Mouse (Mus musculus): ENCODE results near the gene Nt5c1a. TPM values are rescaled to one million over a fixed set of nuclear protein-coding genes. Genes with fewer than 3 reads are reported as not detected.
A peak's percentile ranks its signal among the peaks of the same experiment; 100 is the strongest.

Nt5c1a gene
- polyA plus RNA-seq, 1 experiment from 2014 or later: not detected

DNA sequence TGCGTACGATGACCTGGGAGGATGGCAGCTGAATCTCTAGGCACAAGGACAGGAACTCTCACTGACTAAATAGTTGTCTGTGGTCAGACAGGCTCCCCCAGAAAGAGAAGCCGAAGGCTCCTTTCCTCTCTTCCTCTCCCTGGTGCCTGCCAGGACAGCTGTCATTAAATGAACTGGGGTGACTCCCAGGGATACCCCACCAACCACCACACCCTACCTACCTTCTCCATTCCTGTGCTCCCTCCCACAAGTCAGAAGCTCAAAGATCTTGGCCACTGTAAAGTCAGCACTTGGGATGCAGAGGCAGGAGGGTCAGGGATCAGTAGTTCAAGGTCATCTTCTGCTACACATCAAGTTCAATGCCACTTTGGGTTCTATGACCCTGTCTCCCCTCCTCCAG lies 31.5 kb downstream of the Nt5c1a start:
- H3K27me3 ChIP-seq (ENCODE audit: control insufficient read depth, insufficient read depth, low read length): peaks cover 27% of the 10 kb centered on the region
- no peaks in the 10 kb centered on the region for H3K36me3 ChIP-seq (ENCODE audit: control insufficient read depth, insufficient read depth, low read length)
- WGBS: 74% methylated on average over 3 of the region's 3 CpGs
- peaks cover 24% of the 10 kb centered on the region for H3K4me1 ChIP-seq (ENCODE audit: control insufficient read depth, insufficient read depth, low read length)
- no peak overlapping the region for H3K27ac ChIP-seq (replicated peaks; ENCODE audit: low read depth, low read length)
- H3K9me3 ChIP-seq (ENCODE audit: control insufficient read depth, low read length): no peaks in the 10 kb centered on the region
- no peak overlapping the region for H3K4me2 ChIP-seq (ENCODE audit: low read depth, severe bottlenecking)
- DNase-seq (ENCODE audit: low spot score) (no peak), ATAC-seq (ENCODE audit: insufficient number of reproducible peaks, low FRiP score, low TSS enrichment, low read depth) (no peak)
- H3K9ac ChIP-seq (ENCODE audit: low read length): no peak overlapping the region
- no peak overlapping the region for H3K4me3 ChIP-seq (ENCODE audit: low read depth, low read length)

GRCm38 (mm10) chr4:123233492-123234084 lies 32.3 kb downstream of the Nt5c1a start, which contains the start of gene Heyl:
Heyl (plus strand) TSS chr4:123233556.
- H3K9ac ChIP-seq (ENCODE audit: low read length): peak within 1 kb of the TSS; percentile 30; the same call in 1 of the 2 replicates
- peaks cover 24% of the 10 kb centered on the region for H3K27me3 ChIP-seq (ENCODE audit: control insufficient read depth, insufficient read depth, low read length)
- peak; percentile 46 for DNase-seq (ENCODE audit: low spot score)
- H3K36me3 ChIP-seq (ENCODE audit: control insufficient read depth, insufficient read depth, low read length): no peaks in the 10 kb centered on the region
- no peak within 1 kb of the TSS for H3K27ac ChIP-seq (replicated peaks; ENCODE audit: low read depth, low read length)
- H3K4me2 ChIP-seq (ENCODE audit: low read depth, severe bottlenecking): peak within 1 kb of the TSS; percentile 86
- WGBS: 2% methylated on average over 46 of the region's 52 CpGs
- H3K4me3 ChIP-seq (ENCODE audit: low read depth, low read length): peak within 1 kb of the TSS; percentile 37
- H3K4me1 ChIP-seq (ENCODE audit: control insufficient read depth, insufficient read depth, low read length): peaks cover 20% of the 10 kb centered on the region
- ATAC-seq (ENCODE audit: insufficient number of reproducible peaks, low FRiP score, low TSS enrichment, low read depth): no peak
- H3K9me3 ChIP-seq (ENCODE audit: control insufficient read depth, low read length): no peaks in the 10 kb centered on the region

GRCm38 (mm10) chr4:123235835-123236430 lies 34.6 kb downstream of the Nt5c1a start:
- Histone ChIP-seq H3K9ac (ENCODE audit: low read length) (no peak overlapping the region), H3K27me3 (ENCODE audit: control insufficient read depth, insufficient read depth, low read length) (peaks cover 20% of the 10 kb centered on the region), H3K4me3 (ENCODE audit: low read depth, low read length) (no peak overlapping the region), H3K4me1 (ENCODE audit: control insufficient read depth, insufficient read depth, low read length) (peaks cover 29% of the 10 kb centered on the region), H3K4me2 (ENCODE audit: low read depth, severe bottlenecking) (no peak overlapping the region), H3K9me3 (ENCODE audit: control insufficient read depth, low read length) (no peaks in the 10 kb centered on the region), H3K27ac (replicated peaks; ENCODE audit: low read depth, low read length) (no peak overlapping the region), H3K36me3 (ENCODE audit: control insufficient read depth, insufficient read depth, low read length) (no peaks in the 10 kb centered on the region)
- ATAC-seq (ENCODE audit: insufficient number of reproducible peaks, low FRiP score, low TSS enrichment, low read depth) (no peak), DNase-seq (ENCODE audit: low spot score) (no peak)
- WGBS: 65% methylated on average over 9 of the region's 9 CpGs

DNA sequence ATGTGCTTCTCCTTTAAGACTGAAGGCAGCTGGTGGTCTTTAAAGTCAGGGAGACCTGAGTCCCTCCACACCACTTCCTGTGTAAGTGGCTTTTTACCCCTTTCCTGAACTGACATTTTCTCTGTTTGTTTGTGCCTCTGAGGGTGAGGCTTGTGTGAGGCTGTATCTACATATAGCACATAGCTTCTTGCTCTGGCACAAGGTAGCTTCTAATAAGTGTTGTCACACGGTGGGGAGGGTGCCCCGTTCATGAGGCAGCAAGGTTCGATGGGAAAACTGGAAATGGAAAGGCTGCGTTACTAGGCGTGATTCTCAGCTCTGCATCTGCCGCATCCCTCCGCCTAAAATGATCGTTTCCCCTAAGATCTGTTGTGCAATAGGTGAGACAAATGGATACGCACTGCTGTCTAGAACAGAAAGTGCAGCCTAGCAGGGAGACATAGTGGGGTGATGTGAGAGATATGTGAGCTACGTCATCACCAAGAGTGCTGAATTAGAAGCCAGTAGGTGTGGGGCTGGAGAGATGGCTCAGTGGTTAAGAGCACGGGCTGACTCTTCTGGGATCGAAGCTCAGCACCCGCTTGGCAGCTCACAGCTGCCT lies 35.2 kb downstream of the Nt5c1a start:
- no peak overlapping the region for H3K4me3 ChIP-seq (ENCODE audit: low read depth, low read length)
- no peak overlapping the region for H3K9ac ChIP-seq (ENCODE audit: low read length)
- WGBS: 84% methylated on average over 13 of the region's 13 CpGs
- ATAC-seq (ENCODE audit: insufficient number of reproducible peaks, low FRiP score, low TSS enrichment, low read depth) (no peak), DNase-seq (ENCODE audit: low spot score) (no peak)
- H3K4me1 ChIP-seq (ENCODE audit: control insufficient read depth, insufficient read depth, low read length): peaks cover 29% of the 10 kb centered on the region
- H3K36me3 ChIP-seq (ENCODE audit: control insufficient read depth, insufficient read depth, low read length): no peaks in the 10 kb centered on the region
- no peak overlapping the region for H3K4me2 ChIP-seq (ENCODE audit: low read depth, severe bottlenecking)
- H3K27ac ChIP-seq (replicated peaks; ENCODE audit: low read depth, low read length): no peak overlapping the region
- H3K27me3 ChIP-seq (ENCODE audit: control insufficient read depth, insufficient read depth, low read length): peaks cover 20% of the 10 kb centered on the region
- no peaks in the 10 kb centered on the region for H3K9me3 ChIP-seq (ENCODE audit: control insufficient read depth, low read length)

GRCm38 (mm10) chr4:123237386-123238266 lies 36.3 kb downstream of the Nt5c1a start:
- DNase-seq (ENCODE audit: low spot score) (no peak), ATAC-seq (ENCODE audit: insufficient number of reproducible peaks, low FRiP score, low TSS enrichment, low read depth) (no peak)
- Histone ChIP-seq H3K4me1 (ENCODE audit: control insufficient read depth, insufficient read depth, low read length) (peaks cover 29% of the 10 kb centered on the region), H3K36me3 (ENCODE audit: control insufficient read depth, insufficient read depth, low read length) (no peaks in the 10 kb centered on the region), H3K9me3 (ENCODE audit: control insufficient read depth, low read length) (no peaks in the 10 kb centered on the region), H3K4me2 (ENCODE audit: low read depth, severe bottlenecking) (no peak overlapping the region), H3K27ac (replicated peaks; ENCODE audit: low read depth, low read length) (no peak overlapping the region), H3K4me3 (ENCODE audit: low read depth, low read length) (no peak overlapping the region), H3K9ac (ENCODE audit: low read length) (no peak overlapping the region), H3K27me3 (ENCODE audit: control insufficient read depth, insufficient read depth, low read length) (peaks cover 17% of the 10 kb centered on the region)
- WGBS: 70% methylated on average over 6 of the region's 6 CpGs

GRCm38 (mm10) chr4:123239361-123240203 lies 38.3 kb downstream of the Nt5c1a start:
- peak overlapping the region; percentile 36; the same call in 1 of the 2 replicates for H3K27ac ChIP-seq (replicated peaks; ENCODE audit: low read depth, low read length)
- H3K4me1 ChIP-seq (ENCODE audit: control insufficient read depth, insufficient read depth, low read length): peaks cover 23% of the 10 kb centered on the region
- no peaks in the 10 kb centered on the region for H3K36me3 ChIP-seq (ENCODE audit: control insufficient read depth, insufficient read depth, low read length)
- H3K4me3 ChIP-seq (ENCODE audit: low read depth, low read length): peak overlapping the region; percentile 20; the same call in 1 of the 2 replicates
- peak; percentile 83 for DNase-seq (ENCODE audit: low spot score)
- H3K9me3 ChIP-seq (ENCODE audit: control insufficient read depth, low read length): no peaks in the 10 kb centered on the region
- peak; percentile 83; the same call in 1 of the 2 replicates for ATAC-seq (ENCODE audit: insufficient number of reproducible peaks, low FRiP score, low TSS enrichment, low read depth)
- 3% methylated on average over 58 of the region's 58 CpGs for WGBS
- H3K4me2 ChIP-seq (ENCODE audit: low read depth, severe bottlenecking): peak overlapping the region; percentile 69
- H3K27me3 ChIP-seq (ENCODE audit: control insufficient read depth, insufficient read depth, low read length): no peaks in the 10 kb centered on the region; the same call in 1 of the 2 replicates
- peak overlapping the region; percentile 58 for H3K9ac ChIP-seq (ENCODE audit: low read length)

DNA sequence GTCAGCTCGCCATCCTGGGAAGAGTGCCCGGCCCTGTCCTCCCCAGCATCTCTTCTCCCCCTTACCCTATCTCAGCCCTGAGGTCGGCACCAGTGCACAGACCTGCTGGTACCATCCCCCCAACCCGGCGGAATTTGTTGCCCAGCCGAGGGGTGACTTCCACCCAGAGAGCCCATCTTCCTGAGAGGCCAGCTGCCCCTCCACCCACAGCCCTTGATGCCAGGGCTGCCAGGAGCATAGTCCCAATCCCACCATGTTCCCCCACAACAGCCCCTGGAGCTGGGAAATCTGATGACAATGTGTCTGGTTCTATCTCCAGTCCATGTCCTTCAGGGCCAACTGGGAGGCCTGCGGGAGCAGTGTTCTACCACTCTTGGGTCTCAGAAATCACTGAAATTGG lies 44.9 kb downstream of the Nt5c1a start:
- DNase-seq (ENCODE audit: low spot score): no peak
- H3K27ac ChIP-seq (replicated peaks; ENCODE audit: low read depth, low read length): no peak overlapping the region
- H3K4me2 ChIP-seq (ENCODE audit: low read depth, severe bottlenecking): no peak overlapping the region
- no peaks in the 10 kb centered on the region for H3K9me3 ChIP-seq (ENCODE audit: control insufficient read depth, low read length)
- WGBS: 83% methylated on average over 7 of the region's 7 CpGs
- H3K27me3 ChIP-seq (ENCODE audit: control insufficient read depth, insufficient read depth, low read length): no peaks in the 10 kb centered on the region
- H3K4me1 ChIP-seq (ENCODE audit: control insufficient read depth, insufficient read depth, low read length): 0 out of 2 replicates have a peak, but pooled peaks cover 2% of the 10 kb centered on the region
- ATAC-seq (ENCODE audit: insufficient number of reproducible peaks, low FRiP score, low TSS enrichment, low read depth): no peak
- no peaks in the 10 kb centered on the region for H3K36me3 ChIP-seq (ENCODE audit: control insufficient read depth, insufficient read depth, low read length)
- H3K9ac ChIP-seq (ENCODE audit: low read length): no peak overlapping the region
- no peak overlapping the region for H3K4me3 ChIP-seq (ENCODE audit: low read depth, low read length)
